Mouse (Mus musculus): Measurements from ENCODE around the gene Cenph. TPM values are rescaled to one million over a fixed set of nuclear protein-coding genes. Genes with fewer than 3 reads are reported as not detected.
A peak's percentile ranks its signal among the peaks of the same experiment; 100 is the strongest.
"Not testable (repeated sequence)": the region's sequence is repeated elsewhere in the genome, so short reads cannot be mapped to it uniquely, and the experiment has no call there.

Gene Cenph
- polyA plus RNA-seq (2016; fragmentation: Nextera tagmentation; extraction: Ambion mirVana), result 34.0 and 35.0 TPM in 2 replicates

GRCm38 (mm10) chr13:100775252-100776055 lies at the start of gene Cenph:
TSS of gene Cenph (minus strand) at chr13:100775899.
- Histone ChIP-seq H3K9me3 (no peaks in the 10 kb centered on the region), H3K9ac (replicated peaks) (peak within 1 kb of the TSS; percentile 75), H3K27ac (replicated peaks) (peak within 1 kb of the TSS; percentile 35), H3K36me3 (peaks cover 30% of the 10 kb centered on the region), H3K4me1 (peaks cover 20% of the 10 kb centered on the region), H3K4me2 (replicated peaks) (peak within 1 kb of the TSS; percentile 86), H3K4me3 (peak within 1 kb of the TSS; percentile 79), H3K27me3 (no peaks in the 10 kb centered on the region)
- WGBS, result under 1% methylated on average over 42 of the region's 46 CpGs
- peak; percentile 96 for ATAC-seq (ENCODE audit: low FRiP score, low read depth)

- Histone ChIP-seq H3K36me3 (peaks cover 60% of the 10 kb centered on the region), H3K4me2 (replicated peaks) (no peak overlapping the region), H3K27ac (replicated peaks) (no peak overlapping the region), H3K4me1 (no peaks in the 10 kb centered on the region), H3K9me3 (no peaks in the 10 kb centered on the region), H3K9ac (replicated peaks) (no peak overlapping the region), H3K4me3 (no peak overlapping the region), H3K27me3 (no peaks in the 10 kb centered on the region)
- WGBS, result 95% methylated on average over 3 of the region's 3 CpGs
- ATAC-seq (ENCODE audit: low FRiP score, low read depth), result no peak
These were observed 49.2 kb upstream of the Cenph start for GRCm38 (mm10) chr13:100824916-100825315.

- Histone ChIP-seq H3K27ac (replicated peaks) (no peak overlapping the region), H3K4me1 (no peaks in the 10 kb centered on the region), H3K36me3 (peaks cover 65% of the 10 kb centered on the region), H3K9ac (replicated peaks) (no peak overlapping the region), H3K9me3 (no peaks in the 10 kb centered on the region), H3K4me2 (replicated peaks) (no peak overlapping the region), H3K27me3 (no peaks in the 10 kb centered on the region), H3K4me3 (no peak overlapping the region)
- WGBS, result 89% methylated on average over 6 of the region's 6 CpGs
- no peak for ATAC-seq (ENCODE audit: low FRiP score, low read depth)
These were observed 48.6 kb upstream of the Cenph start for GRCm38 (mm10) chr13:100824306-100824705.

- Histone ChIP-seq H3K4me3 (no peak overlapping the region), H3K9me3 (no peaks in the 10 kb centered on the region), H3K36me3 (peaks cover 68% of the 10 kb centered on the region), H3K9ac (replicated peaks) (no peak overlapping the region), H3K27ac (replicated peaks) (no peak overlapping the region), H3K4me1 (no peaks in the 10 kb centered on the region), H3K4me2 (replicated peaks) (no peak overlapping the region), H3K27me3 (no peaks in the 10 kb centered on the region)
- no peak for ATAC-seq (ENCODE audit: low FRiP score, low read depth)
- 94% methylated on average over 3 of the region's 3 CpGs for WGBS
These were observed 48.2 kb upstream of the Cenph start for GRCm38 (mm10) chr13:100823863-100824262.

- no peak overlapping the region for H3K9ac ChIP-seq (replicated peaks)
- no peak overlapping the region for H3K4me3 ChIP-seq
- H3K4me2 ChIP-seq (replicated peaks), result no peak overlapping the region
- ATAC-seq (ENCODE audit: low FRiP score, low read depth), result no peak
- H3K9me3 ChIP-seq, result no peaks in the 10 kb centered on the region
- WGBS, result 93% methylated on average over 6 of the region's 6 CpGs
- no peaks in the 10 kb centered on the region for H3K4me1 ChIP-seq
- H3K36me3 ChIP-seq, result peaks cover 76% of the 10 kb centered on the region
- H3K27ac ChIP-seq (replicated peaks), result no peak overlapping the region
- no peaks in the 10 kb centered on the region for H3K27me3 ChIP-seq
These were observed 38.8 kb upstream of the Cenph start for GRCm38 (mm10) chr13:100814451-100814850.

- Histone ChIP-seq H3K9ac (replicated peaks) (no peak overlapping the region), H3K4me2 (replicated peaks) (no peak overlapping the region), H3K9me3 (no peaks in the 10 kb centered on the region), H3K4me3 (no peak overlapping the region), H3K27me3 (no peaks in the 10 kb centered on the region), H3K4me1 (no peaks in the 10 kb centered on the region), H3K27ac (replicated peaks) (no peak overlapping the region), H3K36me3 (peaks cover 70% of the 10 kb centered on the region)
- no peak for ATAC-seq (ENCODE audit: low FRiP score, low read depth)
- WGBS, result 98% methylated on average over 3 of the region's 3 CpGs
These were observed 30.1 kb upstream of the Cenph start for GRCm38 (mm10) chr13:100805776-100806175.

GRCm38 (mm10) chr13:100797171-100797570 lies 21.5 kb upstream of the Cenph start:
- Histone ChIP-seq H3K36me3 (peaks cover 13% of the 10 kb centered on the region), H3K27me3 (no peaks in the 10 kb centered on the region), H3K27ac (replicated peaks) (no peak overlapping the region), H3K4me1 (no peaks in the 10 kb centered on the region), H3K4me2 (replicated peaks) (no peak overlapping the region), H3K4me3 (no peak overlapping the region), H3K9ac (replicated peaks) (no peak overlapping the region), H3K9me3 (no peaks in the 10 kb centered on the region)
- no peak for ATAC-seq (ENCODE audit: low FRiP score, low read depth)
- WGBS, result 88% methylated on average over 6 of the region's 6 CpGs

GRCm38 (mm10) chr13:100789083-100789482 lies 13.4 kb upstream of the Cenph start:
- no peak for ATAC-seq (ENCODE audit: low FRiP score, low read depth)
- Histone ChIP-seq H3K4me3 (no peak overlapping the region), H3K9me3 (no peaks in the 10 kb centered on the region), H3K27ac (replicated peaks) (no peak overlapping the region), H3K4me2 (replicated peaks) (no peak overlapping the region), H3K36me3 (no peaks in the 10 kb centered on the region), H3K4me1 (peaks cover 15% of the 10 kb centered on the region), H3K9ac (replicated peaks) (no peak overlapping the region), H3K27me3 (no peaks in the 10 kb centered on the region)
- WGBS, result 80% methylated on average over 3 of the region's 3 CpGs

- ATAC-seq (ENCODE audit: low FRiP score, low read depth); H3K9ac ChIP-seq (replicated peaks); H3K36me3 ChIP-seq; H3K9me3 ChIP-seq; H3K4me3 ChIP-seq; H3K27ac ChIP-seq (replicated peaks); H3K27me3 ChIP-seq; H3K4me2 ChIP-seq (replicated peaks): not testable (repeated sequence)
- WGBS, result 97% methylated on average over 11 of the region's 14 CpGs
- H3K4me1 ChIP-seq, result peaks cover 21% of the 10 kb centered on the region
These were observed 12.4 kb upstream of the Cenph start for GRCm38 (mm10) chr13:100788057-100788456.

GRCm38 (mm10) chr13:100787316-100788010 lies 11.8 kb upstream of the Cenph start:
- Histone ChIP-seq H3K4me1 (peaks cover 21% of the 10 kb centered on the region), H3K9me3 (no peaks in the 10 kb centered on the region), H3K4me3 (no peak overlapping the region), H3K9ac (replicated peaks) (no peak overlapping the region), H3K4me2 (replicated peaks) (no peak overlapping the region), H3K27ac (replicated peaks) (no peak overlapping the region), H3K27me3 (no peaks in the 10 kb centered on the region), H3K36me3 (peaks cover 13% of the 10 kb centered on the region; the same call in 1 of the 2 replicates)
- 70% methylated on average over 6 of the region's 6 CpGs for WGBS
- no peak for ATAC-seq (ENCODE audit: low FRiP score, low read depth)

- H3K4me1 ChIP-seq, result peaks cover 21% of the 10 kb centered on the region
- H3K27ac ChIP-seq (replicated peaks), result 0 out of 2 replicates have a peak within 1 kb of the TSS, but pooled peaks have one; percentile 10
- no peaks in the 10 kb centered on the region for H3K9me3 ChIP-seq
- H3K27me3 ChIP-seq, result no peaks in the 10 kb centered on the region
- ATAC-seq (ENCODE audit: low FRiP score, low read depth), result peak; percentile 99
- H3K9ac ChIP-seq (replicated peaks), result peak within 1 kb of the TSS; percentile 78
- peak within 1 kb of the TSS; percentile 79 for H3K4me3 ChIP-seq
- H3K36me3 ChIP-seq, result peaks cover 17% of the 10 kb centered on the region
- peak within 1 kb of the TSS; percentile 95 for H3K4me2 ChIP-seq (replicated peaks)
- under 1% methylated on average over 35 of the region's 35 CpGs for WGBS
These were observed 10.7 kb upstream of the Cenph start, which contains the start of gene Ccnb1 for GRCm38 (mm10) chr13:100786414-100786867. TSS of gene Ccnb1 (minus strand) at chr13:100786570.

GRCm38 (mm10) chr13:100785806-100786413 lies 10.2 kb upstream of the Cenph start:
- 0 out of 2 replicates have a peak overlapping the region, but pooled peaks have one; percentile 10 for H3K27ac ChIP-seq (replicated peaks)
- WGBS, result under 1% methylated on average over 30 of the region's 30 CpGs

More at GRCm38 (mm10) chr13:100785806-100786413, 10.2 kb upstream of the Cenph start:
- peak overlapping the region; percentile 95 for H3K4me2 ChIP-seq (replicated peaks)
- H3K9ac ChIP-seq (replicated peaks), result peak overlapping the region; percentile 78
- peak overlapping the region; percentile 79 for H3K4me3 ChIP-seq
- peaks cover 21% of the 10 kb centered on the region for H3K4me1 ChIP-seq
- H3K9me3 ChIP-seq, result no peaks in the 10 kb centered on the region
- peak; percentile 52 for ATAC-seq (ENCODE audit: low FRiP score, low read depth)
- H3K36me3 ChIP-seq, result peaks cover 17% of the 10 kb centered on the region
- H3K27me3 ChIP-seq, result no peaks in the 10 kb centered on the region

Data from midbrain, embryonic 12.5 days (tissue).